Mouse (Mus musculus) embryonic fibroblast, embryonic 13.5 days (primary cell): ENCODE measurements around the gene Ing2.

Experiments
- CTCF ChIP-seq: IDR thresholded peaks from 2 replicates; pipeline ENCODE4 v1.5.1; 2011; ENCODE audit warnings: mild to moderate bottlenecking, control low read depth, low read length, moderate library complexity, borderline replicate concordance; ENCODE audit not compliant: insufficient read depth
- POLR2A ChIP-seq: IDR thresholded peaks from 2 replicates; pipeline ENCODE4 v1.6.1; 2011; ENCODE audit warnings: low read depth, mild to moderate bottlenecking, control low read depth, low read length, moderate library complexity

DNA sequence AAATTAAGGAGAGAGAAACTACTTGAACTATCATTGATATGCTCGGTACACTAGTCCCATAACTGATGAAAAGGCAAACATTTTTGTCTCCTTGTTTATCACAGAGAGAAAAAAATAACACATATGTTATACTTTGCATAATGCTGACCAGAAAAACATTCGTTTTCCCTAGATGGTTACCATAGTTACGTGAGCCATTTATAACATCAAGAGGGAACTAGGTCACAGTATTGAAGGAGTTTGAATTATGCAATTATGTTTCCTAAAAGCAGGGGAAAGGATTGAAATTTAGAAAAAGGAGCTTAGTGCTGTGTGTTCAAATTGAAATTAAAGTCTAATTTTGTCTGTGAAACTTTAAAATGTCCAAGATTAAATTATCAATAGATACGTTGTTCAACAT, 5.0 kb upstream of the Ing2 start:
- TF ChIP-seq POLR2A = no peak
- no peak for TF ChIP-seq CTCF
